11 mouse cellular contexts compared by ENCODE assay signal in genomic region chr3:28705522-28706137, GRCm38 (mm10). TPM values are rescaled to one million over a fixed set of nuclear protein-coding genes. Genes with fewer than 3 reads are reported as not detected.
A peak's percentile ranks its signal among the peaks of the same experiment; 100 is the strongest.
DNase-seq lines count a peak whose midpoint lies in the region; ATAC-seq and TF ChIP-seq lines count a peak whose summit lies in the region.
"Had no signal": no experiment of that assay in that cellular context is flagged by ENCODE, and none has a peak within 500 bp of the region (broad histone marks: within the 10 kb centered on the region; RNA-seq: fewer than 3 reads in every experiment).

No protein-coding gene starts in this region.

- H3K9ac ChIP-seq in kidney, embryonic 16.5 days (replicated peaks; ENCODE audit: low read length) = no peak overlapping the region
- H3K9ac ChIP-seq: lung, embryonic 15.5 days had no signal

- H3K4me1 ChIP-seq in lung, adult 2 months (ENCODE audit: control insufficient read depth, insufficient read depth, low read length) = no peaks in the 10 kb centered on the region
- no peaks in the 10 kb centered on the region for H3K4me1 ChIP-seq in bone marrow macrophage, adult 2 months (ENCODE audit: control insufficient read depth, insufficient read depth, low read length)
- H3K4me1 ChIP-seq in kidney, embryonic 16.5 days (ENCODE audit: insufficient read depth, low read length) = peaks cover 8% of the 10 kb centered on the region; the same call in 1 of the 2 replicates
- H3K4me1 ChIP-seq in olfactory bulb, adult 2 months (ENCODE audit: control insufficient read depth, insufficient read depth, low read length) = no peaks in the 10 kb centered on the region
- H3K4me1 ChIP-seq: hindbrain, embryonic 10.5 days; lung, embryonic 15.5 days had no signal

- no peaks in the 10 kb centered on the region for H3K36me3 ChIP-seq in kidney, embryonic 16.5 days (ENCODE audit: insufficient read depth, low read length)
- H3K36me3 ChIP-seq: hindbrain, embryonic 10.5 days; lung, embryonic 15.5 days had no signal

- no peak for DNase-seq in lung, adult 2 months
- no peak for DNase-seq in lung, postnatal 14 days
- no peak for DNase-seq in urinary bladder, adult 18-20 months (ENCODE audit: low spot score in 2 of 2)
- DNase-seq in right cerebral cortex, postnatal 36 days (ENCODE audit: low spot score in 2 of 2) = no peak
- no peak for DNase-seq in cerebellum, adult 9-10 months

- peak overlapping the region; percentile 26 for H3K4me2 ChIP-seq in kidney, embryonic 16.5 days (replicated peaks; ENCODE audit: low read depth, low read length)
- H3K4me2 ChIP-seq: lung, embryonic 15.5 days had no signal

- H3K4me3 ChIP-seq in lung, adult 2 months (replicated peaks; ENCODE audit: extremely low read depth, low read depth, low read length) = peak overlapping the region; percentile 21
- peak overlapping the region; percentile 6; the same call in 1 of the 2 replicates for H3K4me3 ChIP-seq in bone marrow macrophage, adult 2 months (ENCODE audit: insufficient read depth, low read length)
- H3K4me3 ChIP-seq in kidney, embryonic 16.5 days (ENCODE audit: low read length) = no peak overlapping the region
- H3K4me3 ChIP-seq in olfactory bulb, adult 2 months (ENCODE audit: insufficient read depth, low read depth, low read length) = peak overlapping the region; percentile 22
- H3K4me3 ChIP-seq: hindbrain, embryonic 10.5 days; lung, embryonic 15.5 days had no signal

- no peak overlapping the region for H3K27ac ChIP-seq in bone marrow macrophage, adult 2 months (ENCODE audit: insufficient read depth, low read depth, low read length)
- H3K27ac ChIP-seq in kidney, embryonic 16.5 days (ENCODE audit: low read length) = peak overlapping the region; percentile 61
- H3K27ac ChIP-seq in olfactory bulb, adult 2 months (ENCODE audit: insufficient read depth, low read depth, low read length) = no peak overlapping the region
- H3K27ac ChIP-seq: hindbrain, embryonic 10.5 days; lung, embryonic 15.5 days had no signal

- no peaks in the 10 kb centered on the region for H3K9me3 ChIP-seq in kidney, embryonic 16.5 days (ENCODE audit: low read length)
- H3K9me3 ChIP-seq: hindbrain, embryonic 10.5 days had no signal

- H3K27me3 ChIP-seq in kidney, embryonic 16.5 days (ENCODE audit: insufficient read depth, low read length) = no peaks in the 10 kb centered on the region
- H3K27me3 ChIP-seq: lung, embryonic 15.5 days had no signal

- WGBS in lung, adult 2 months = 49% methylated on average over 10 of the region's 10 CpGs
- 51% methylated on average over 10 of the region's 10 CpGs for WGBS in kidney, embryonic 16.5 days
- WGBS in olfactory bulb, adult 2 months = 55% methylated on average over 10 of the region's 10 CpGs

- no peak for TF ChIP-seq POLR2A in lung, adult 2 months (IDR thresholded peaks at IDR 0.05; ENCODE audit: borderline replicate concordance, extremely low read depth, low read depth, low read length)
- no peak for TF ChIP-seq POLR2A in bone marrow macrophage, adult 2 months (IDR thresholded peaks at IDR 0.05; ENCODE audit: borderline replicate concordance, low read depth, low read length)
- no peak for TF ChIP-seq POLR2A in olfactory bulb, adult 2 months (IDR thresholded peaks at IDR 0.05; ENCODE audit: insufficient read depth, low read depth, low read length)

- TF ChIP-seq CTCF in lung, adult 2 months (IDR thresholded peaks at IDR 0.05; ENCODE audit: insufficient read depth, low read length) = no peak
- no peak for TF ChIP-seq CTCF in bone marrow macrophage, adult 2 months (IDR thresholded peaks at IDR 0.05; ENCODE audit: low read depth, low read length)
- no peak for TF ChIP-seq CTCF in olfactory bulb, adult 2 months (IDR thresholded peaks at IDR 0.05; ENCODE audit: insufficient read depth, low read depth, low read length)

- peak; percentile 23; the same call in 1 of the 2 replicates for ATAC-seq in kidney, embryonic 16.5 days (ENCODE audit: low FRiP score, low TSS enrichment)
- ATAC-seq: forebrain, embryonic 14.5 days had no signal

RNA-seq across cellular contexts. Expression of gene Slc2a2, which starts 7.9 kb away (rescaled TPM):
- 0.09 TPM in 1 of 2 replicates, not detected in the other for polyA plus RNA-seq in lung, adult 2 months (2012; rRNA removed)
- not detected in 2 replicates for polyA plus RNA-seq in bone marrow macrophage, adult 2 months (2012; ENCODE audit: insufficient read depth, insufficient read length, missing spikeins)
- polyA plus RNA-seq in kidney, embryonic 16.5 days (2015; fragmentation: Nextera tagmentation; extraction: Ambion mirVana) = 26.3 and 28.6 TPM in 2 replicates
- not detected in 2 replicates for polyA plus RNA-seq in olfactory bulb, adult 2 months (2012; ENCODE audit: insufficient read depth, insufficient read length, low replicate concordance, missing spikeins)
- polyA plus RNA-seq: forebrain, embryonic 14.5 days; hindbrain, embryonic 10.5 days had no signal

Comparison
In these comparisons a context has a peak if more than half of its experiments do, and no peak if none do; other contexts are left out.
1. RNA of gene Slc2a2, which starts 7.9 kb away (polyA plus RNA-seq): 26.3 to 28.6 TPM in kidney, embryonic 16.5 days; 0.09 TPM in lung, adult 2 months, not detected in bone marrow macrophage, adult 2 months and not detected in olfactory bulb, adult 2 months; every median in the first group is over 10 times any median in the second.